Mouse (Mus musculus): ENCODE results near the gene Ndel1.

DNA sequence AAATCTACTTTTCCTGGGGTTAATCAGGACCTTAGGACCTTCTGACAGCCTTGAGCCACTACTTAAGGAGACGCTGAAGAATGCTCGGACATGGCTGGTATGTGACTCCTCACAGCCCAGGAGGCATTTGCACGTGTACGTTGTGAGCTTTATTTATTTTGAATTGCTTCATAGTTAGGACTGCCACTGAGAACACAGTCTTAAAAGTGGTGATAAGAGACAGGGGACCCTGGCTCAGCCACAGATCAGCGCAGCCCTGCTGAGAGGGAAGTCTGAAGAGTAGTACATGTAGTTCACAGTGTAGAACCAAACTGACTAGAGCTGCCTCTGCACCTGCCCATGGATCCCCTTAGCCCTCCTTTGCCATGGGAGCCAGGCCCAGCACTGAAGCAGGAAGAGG, 20.2 kb upstream of the Ndel1 start:
- TF ChIP-seq POLR2A (IDR thresholded peaks at IDR 0.05; ENCODE audit: extremely low read depth, insufficient read depth, low read length) (no peak), CTCF (IDR thresholded peaks at IDR 0.05; ENCODE audit: low read depth, low read length) (no peak)
